In the genomic region with DNA sequence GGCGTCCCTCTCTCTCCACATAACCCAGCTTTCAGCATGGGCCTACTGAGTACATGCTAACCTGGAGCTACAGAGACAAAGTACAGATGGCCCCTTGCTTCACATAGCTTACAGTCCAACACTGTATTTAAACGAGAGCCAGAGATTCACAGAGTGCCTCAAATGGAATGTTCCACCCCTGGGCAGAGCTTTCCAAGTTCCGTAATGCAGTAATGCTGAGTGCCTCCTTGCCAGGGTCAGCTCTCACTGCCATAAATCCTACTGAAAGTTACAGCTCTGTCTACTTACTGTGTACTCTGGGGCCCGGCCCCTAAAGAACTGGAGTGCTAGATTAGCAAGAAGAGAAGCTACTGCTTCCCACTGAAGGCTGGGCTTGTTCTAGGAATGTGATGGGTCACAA, we compare ENCODE assay signal across 13 mouse cellular contexts. TPM values are rescaled to one million over a fixed set of nuclear protein-coding genes. Genes with fewer than 3 reads are reported as not detected.
A peak's percentile ranks its signal among the peaks of the same experiment; 100 is the strongest.
DNase-seq lines count a peak whose midpoint lies in the region; ATAC-seq lines count a peak whose summit lies in the region.
"Had no signal": no experiment of that assay in that cellular context is flagged by ENCODE, and none has a peak within 500 bp of the region (broad histone marks: within the 10 kb centered on the region; RNA-seq: fewer than 3 reads in every experiment).

No protein-coding gene starts in this region.

- no peaks in the 10 kb centered on the region for H3K4me1 ChIP-seq in limb, embryonic 11.5 days (ENCODE audit: control insufficient read depth, insufficient read depth, low read length)
- H3K4me1 ChIP-seq in limb, embryonic 10.5 days: peaks cover 9% of the 10 kb centered on the region
- H3K4me1 ChIP-seq in stomach, embryonic 16.5 days (ENCODE audit: control insufficient read depth, insufficient read depth, low read length): peaks cover 3% of the 10 kb centered on the region; the same call in 1 of the 2 replicates

- H3K4me2 ChIP-seq in limb, embryonic 11.5 days (ENCODE audit: low read depth, severe bottlenecking): no peak overlapping the region
- H3K4me2 ChIP-seq in stomach, embryonic 16.5 days (ENCODE audit: low read depth, low read length): no peak overlapping the region
- H3K4me2 ChIP-seq: midbrain, embryonic 12.5 days had no signal

- H3K9me3 ChIP-seq in limb, embryonic 11.5 days (ENCODE audit: control insufficient read depth, low read length): no peaks in the 10 kb centered on the region
- no peaks in the 10 kb centered on the region for H3K9me3 ChIP-seq in limb, embryonic 10.5 days (replicated peaks)
- H3K9me3 ChIP-seq in stomach, embryonic 16.5 days (replicated peaks; ENCODE audit: control insufficient read depth, low read length): no peaks in the 10 kb centered on the region
- H3K9me3 ChIP-seq: midbrain, embryonic 12.5 days had no signal

- peak; percentile 36 to 42 for DNase-seq in adrenal gland, postnatal 36 days
- DNase-seq in adrenal gland, postnatal 4 days (ENCODE audit: low spot score in 2 of 2): no peak
- DNase-seq in limb, embryonic 11.5 days (ENCODE audit: low spot score): no peak
- DNase-seq in limb, embryonic 10.5 days (ENCODE audit: low spot score): no peak
- DNase-seq in heart, postnatal 14 days: peak; percentile 9 to 37
- no peak for DNase-seq in natural killer cell, adult 2 months (ENCODE audit: low spot score in 2 of 2)
- DNase-seq: B cell, adult 2 months; cerebellum, postnatal 25 days; kidney, adult 9 months; spleen, adult 18-20 months had no signal

- 54% methylated on average over 4 of the region's 4 CpGs for WGBS in limb, embryonic 11.5 days
- WGBS in limb, embryonic 10.5 days: 47% methylated on average over 4 of the region's 4 CpGs
- 51% methylated on average over 4 of the region's 4 CpGs for WGBS in stomach, embryonic 16.5 days

- no peak overlapping the region for H3K9ac ChIP-seq in limb, embryonic 11.5 days (ENCODE audit: low read length)
- no peak overlapping the region for H3K9ac ChIP-seq in stomach, embryonic 16.5 days (ENCODE audit: low read length)
- H3K9ac ChIP-seq: midbrain, embryonic 12.5 days had no signal

- ATAC-seq in limb, embryonic 11.5 days (ENCODE audit: insufficient number of reproducible peaks, low FRiP score, low TSS enrichment, low read depth): peak; percentile 35; the same call in 1 of the 2 replicates
- ATAC-seq in stomach, embryonic 16.5 days (ENCODE audit: insufficient read depth, low FRiP score): peak; percentile 85
- ATAC-seq in inflammation-experienced regulatory T-cells, adult 6 months: no peak

- H3K27ac ChIP-seq in limb, embryonic 11.5 days (replicated peaks; ENCODE audit: low read depth, low read length): no peak overlapping the region
- no peak overlapping the region for H3K27ac ChIP-seq in limb, embryonic 10.5 days
- no peak overlapping the region for H3K27ac ChIP-seq in stomach, embryonic 16.5 days (ENCODE audit: low read length)
- H3K27ac ChIP-seq: midbrain, embryonic 12.5 days had no signal

- H3K4me3 ChIP-seq in limb, embryonic 11.5 days (ENCODE audit: low read depth, low read length): no peak overlapping the region
- no peak overlapping the region for H3K4me3 ChIP-seq in limb, embryonic 10.5 days
- H3K4me3 ChIP-seq in stomach, embryonic 16.5 days (replicated peaks; ENCODE audit: low read length): no peak overlapping the region
- H3K4me3 ChIP-seq: midbrain, embryonic 12.5 days had no signal

- intact Hi-C loops in heart, postnatal 14 days (cut with DNase I): no loop called here

- H3K27me3 ChIP-seq in limb, embryonic 11.5 days (ENCODE audit: control insufficient read depth, insufficient read depth, low read length): no peaks in the 10 kb centered on the region
- no peaks in the 10 kb centered on the region for H3K27me3 ChIP-seq in limb, embryonic 10.5 days (ENCODE audit: low read depth, poor library complexity, severe bottlenecking)
- no peaks in the 10 kb centered on the region for H3K27me3 ChIP-seq in stomach, embryonic 16.5 days (ENCODE audit: control insufficient read depth, insufficient read depth, low read length)

- H3K36me3 ChIP-seq in limb, embryonic 11.5 days (ENCODE audit: control insufficient read depth, insufficient read depth, low read length): no peaks in the 10 kb centered on the region
- no peaks in the 10 kb centered on the region for H3K36me3 ChIP-seq in limb, embryonic 10.5 days
- no peaks in the 10 kb centered on the region for H3K36me3 ChIP-seq in stomach, embryonic 16.5 days (ENCODE audit: control insufficient read depth, insufficient read depth, low read length)
- H3K36me3 ChIP-seq: midbrain, embryonic 12.5 days had no signal

RNA-seq across cellular contexts. Expression of gene Tenm4, which starts 23.6 kb away (rescaled TPM):
- total RNA-seq in adrenal gland, postnatal 36 days (2021): 10 to 100 TPM; 14.3 to 18.7 TPM
- 10 to 100 TPM; 31.5 to 38.5 TPM for total RNA-seq in adrenal gland, postnatal 4 days (2021)
- 43.1 and 45.1 TPM in 2 replicates for polyA plus RNA-seq in limb, embryonic 11.5 days (2014; fragmentation: Nextera tagmentation; extraction: Ambion mirVana)
- polyA plus RNA-seq in limb, embryonic 10.5 days (2016; fragmentation: Nextera tagmentation; extraction: Ambion mirVana): 25.1 and 32.1 TPM in 2 replicates
- 1 to 10 TPM; 2.1 to 2.3 TPM for total RNA-seq in heart, postnatal 14 days (2021)
- polyA plus RNA-seq in stomach, embryonic 16.5 days (2015; fragmentation: Nextera tagmentation; extraction: Ambion mirVana): 18.8 and 22.7 TPM in 2 replicates
- under 1 TPM in 1 of 3 experiments, not detected in 2; 0.05 TPM for polyA plus RNA-seq in inflammation-experienced regulatory T-cells, adult 6 months (2017; shearing (Covaris generic))

Comparison
In these comparisons a context has a peak if more than half of its experiments do, and no peak if none do; other contexts are left out.
1. DNase-seq: peak in adrenal gland, postnatal 36 days (2 of 2) and heart, postnatal 14 days (2 of 2); none in adrenal gland, postnatal 4 days (0 of 2), limb, embryonic 11.5 days (single experiment), limb, embryonic 10.5 days (single experiment) and natural killer cell, adult 2 months (0 of 2).
2. RNA of gene Tenm4, which starts 23.6 kb away (polyA plus RNA-seq): 43.1 to 45.1 TPM in limb, embryonic 11.5 days, 25.1 to 32.1 TPM in limb, embryonic 10.5 days and 18.8 to 22.7 TPM in stomach, embryonic 16.5 days; 0.05 TPM in inflammation-experienced regulatory T-cells, adult 6 months; every median in the first group is over 10 times any median in the second.